Mouse (Mus musculus) E14TG2a.4 (cell line): ENCODE data around the gene Npb.

ENCODE experiments used
- CTCF ChIP-seq: conservative IDR thresholded peaks from 2 replicates; pipeline ENCODE4 v1.5.1; 2014; ENCODE audit warnings: low read length
- NANOG ChIP-seq: IDR thresholded peaks from 2 replicates; pipeline ENCODE4 v1.6.1; 2014; ENCODE audit warnings: borderline replicate concordance, low read length, mixed read lengths
- POU5F1 ChIP-seq: IDR thresholded peaks from 2 replicates; pipeline ENCODE4 v1.6.1; 2014; ENCODE audit warnings: low read length, borderline replicate concordance

- TF ChIP-seq CTCF (no peak), NANOG (no peak), POU5F1 (no peak)
Measured at GRCm38 (mm10) chr11:120575940-120576339, 32.3 kb upstream of the Npb start.
